Mouse (Mus musculus) lung, adult 2 months (tissue): ENCODE results near the gene Gm10128. TPM values are rescaled to one million over a fixed set of nuclear protein-coding genes. Genes with fewer than 3 reads are reported as not detected.
"Not testable (repeated sequence)": the region's sequence is repeated elsewhere in the genome, so short reads cannot be mapped to it uniquely, and the experiment has no call there.

Experiments
- DNase-seq: peaks from one replicate; pipeline ENCODE4 v3.0.0; 2022
- H3K4me1 ChIP-seq: fragments of 200-500 bp; 2 replicates; pipeline ENCODE4 v1.6.1; 2011; ENCODE audit warnings: low read length; ENCODE audit not compliant: control insufficient read depth, insufficient read depth
- H3K4me3 ChIP-seq: fragments of 200-500 bp; replicated peaks from 2 replicates; pipeline ENCODE3; 2011; ENCODE audit warnings: low read depth, mild to moderate bottlenecking, control low read depth, low read length; ENCODE audit errors: extremely low read depth
- WGBS: fragments of 180-500 bp; shearing (Covaris S2); methylation state at CpG from one replicate; pipeline ENCODE4 v1.1.7; 2018; 5-methylcytosine and 5-hydroxymethylcytosine counted together
- polyA plus RNA-seq: library from polyadenylated mRNA; depleted of rRNA; stranded (reverse); fragments of >200 nt; gene quantifications from 2 replicates; pipeline ENCODE4 v1.2.3, GENCODE M21; 2012; rRNA removed

Gene Gm10128
- not detected in 2 replicates for polyA plus RNA-seq

DNA sequence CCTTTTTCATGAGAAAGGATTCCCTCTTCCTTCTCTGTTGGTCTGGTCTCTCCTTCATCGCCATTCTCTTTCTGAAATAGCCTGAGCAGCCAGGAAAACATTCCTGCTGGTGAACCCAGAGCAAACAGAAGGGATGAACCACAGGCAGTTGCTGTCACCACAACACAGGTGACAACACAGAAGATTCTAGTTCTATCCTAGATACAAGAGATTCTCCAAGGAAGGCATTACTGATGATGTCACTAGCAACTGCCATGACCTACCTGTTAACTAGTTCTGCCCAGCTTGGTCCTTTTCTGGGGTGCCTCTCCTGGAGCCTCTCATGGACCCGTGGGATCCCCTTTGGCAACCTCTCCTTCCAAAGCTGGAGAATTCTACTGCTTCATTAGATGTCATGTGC is at the start of gene Gm10128:
Gene Gm10128 (minus strand): TSS at position 101 of the 400 bp plus-strand sequence.
- not testable (repeated sequence) for H3K4me3 ChIP-seq, H3K4me1 ChIP-seq, DNase-seq
- no CpG with 5 or more reads among the region's 2 CpGs for WGBS

GRCm38 (mm10) chr14:7681170-7681569 is 37.4 kb upstream of the Gm10128 start:
- H3K4me1 ChIP-seq, H3K4me3 ChIP-seq, DNase-seq: not testable (repeated sequence)
- WGBS = 35% methylated on average over 5 of the region's 5 CpGs

DNA sequence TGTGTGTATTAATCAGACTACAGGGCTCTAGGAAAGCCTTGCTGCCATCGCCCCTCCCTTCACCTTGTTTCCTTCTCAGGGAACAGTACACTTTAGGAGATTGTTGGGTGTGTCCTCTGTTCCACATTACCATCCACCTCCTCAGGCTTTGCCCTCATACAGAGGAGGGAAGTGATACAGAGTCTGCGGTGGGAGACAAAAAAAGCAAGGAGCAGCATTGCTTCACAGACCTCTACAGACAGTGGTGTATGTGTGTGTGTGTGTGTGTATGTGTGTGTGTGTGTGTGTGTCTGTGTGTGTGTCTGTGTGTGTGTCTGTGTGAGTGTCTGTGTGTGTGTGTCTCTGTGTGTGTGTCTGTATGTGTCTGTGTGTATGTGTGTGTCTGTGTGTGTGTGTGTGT is 18.7 kb upstream of the Gm10128 start:
- not testable (repeated sequence) for H3K4me1 ChIP-seq, DNase-seq, H3K4me3 ChIP-seq
- WGBS = 79% methylated on average over 2 of the region's 2 CpGs

- not testable (repeated sequence) for H3K4me3 ChIP-seq, H3K4me1 ChIP-seq, DNase-seq
- under 1% methylated on average over 39 of the region's 76 CpGs for WGBS
These were observed 14.6 kb upstream of the Gm10128 start for GRCm38 (mm10) chr14:7658101-7659074.

GRCm38 (mm10) chr14:7657456-7657855 is 13.7 kb upstream of the Gm10128 start:
- H3K4me1 ChIP-seq, H3K4me3 ChIP-seq, DNase-seq: not testable (repeated sequence)
- WGBS = 3% methylated on average over 9 of the region's 10 CpGs

DNA sequence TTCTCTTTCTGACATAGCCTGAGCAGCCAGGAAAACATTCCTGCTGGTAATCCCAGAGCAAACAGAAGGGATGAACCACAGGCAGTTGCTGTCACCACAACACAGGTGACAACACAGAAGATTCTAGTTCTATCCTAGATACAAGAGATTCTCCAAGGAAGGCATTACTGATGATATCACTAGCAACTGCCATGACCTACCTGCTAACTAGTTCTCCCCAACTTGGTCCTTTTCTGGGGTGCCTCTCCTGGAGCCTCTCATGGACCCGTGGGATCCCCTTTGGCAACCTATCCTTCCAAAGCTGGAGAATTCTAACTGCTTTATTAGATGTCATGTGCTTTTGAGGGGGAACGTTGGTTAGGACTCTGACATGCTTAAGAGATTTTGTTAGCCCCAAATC is 48.3 kb downstream of the Gm10128 start, which contains the start of gene Gm10338:
Gene Gm10338 (minus strand): TSS at position 101 of the 400 bp plus-strand sequence.
- not testable (repeated sequence) for DNase-seq, H3K4me1 ChIP-seq, H3K4me3 ChIP-seq
- no CpG with 5 or more reads among the region's 2 CpGs for WGBS

Other genes with a start within 250 kb of the Gm10128 start
- not detected in 2 replicates for gene Gm3755, start 193.1 kb downstream of the Gm10128 start, polyA plus RNA-seq
- gene Gm3752, start 160.2 kb downstream of the Gm10128 start, polyA plus RNA-seq = 0.11 and 0.12 TPM in 2 replicates
- 0.19 and 0.20 TPM in 2 replicates for gene Gm3558, start 75.4 kb downstream of the Gm10128 start, polyA plus RNA-seq
- gene Gm10338, start 48.4 kb downstream of the Gm10128 start, polyA plus RNA-seq = not detected in 2 replicates
- not detected in 2 replicates for gene Gm26661, start 147.6 kb upstream of the Gm10128 start, polyA plus RNA-seq
- 22.3 and 26.4 TPM in 2 replicates for gene Flnb, start 174.0 kb upstream of the Gm10128 start, polyA plus RNA-seq